Mouse (Mus musculus) embryonic facial prominence, embryonic 10.5 days (tissue): ENCODE data around the gene Clca4a. TPM values are rescaled to one million over a fixed set of nuclear protein-coding genes. Genes with fewer than 3 reads are reported as not detected.
"Not testable (repeated sequence)": the region's sequence is repeated elsewhere in the genome, so short reads cannot be mapped to it uniquely, and the experiment has no call there.

Experiments used
- DNase-seq: peaks from one replicate; pipeline ENCODE4 v3.0.0-alpha.2; 2017; ENCODE audit warnings: low spot score
- H3K27ac ChIP-seq: fragments of 300-500 bp; sonication (generic); replicated peaks from 2 replicates; pipeline ENCODE4 v1.5.1; 2016; ENCODE audit warnings: mild to moderate bottlenecking
- H3K27me3 ChIP-seq: fragments of 300-500 bp; sonication (generic); replicated peaks from 2 replicates; pipeline ENCODE4 v1.6.1; 2016; ENCODE audit warnings: low read depth, mild to moderate bottlenecking; ENCODE audit not compliant: poor library complexity, severe bottlenecking
- H3K36me3 ChIP-seq: fragments of 300-500 bp; sonication (generic); replicated peaks from 2 replicates; pipeline ENCODE4 v1.6.1; 2016; ENCODE audit warnings: mild to moderate bottlenecking, moderate library complexity
- H3K4me1 ChIP-seq: fragments of 300-500 bp; sonication (generic); 2 replicates; pipeline ENCODE4 v1.6.1; 2016
- H3K4me3 ChIP-seq: fragments of 300-500 bp; sonication (generic); 2 replicates; pipeline ENCODE4 v1.5.1; 2016; ENCODE audit warnings: mild to moderate bottlenecking, moderate library complexity
- H3K9me3 ChIP-seq: fragments of 300-500 bp; sonication (generic); 2 replicates; pipeline ENCODE4 v1.6.1; 2016; ENCODE audit warnings: mild to moderate bottlenecking
- WGBS: fragments of 180-500 bp; shearing (Covaris S2); methylation state at CpG from one replicate; pipeline ENCODE4 v1.1.7; 2016; 5-methylcytosine and 5-hydroxymethylcytosine counted together
- polyA plus RNA-seq: library from polyadenylated mRNA; unstranded; fragments of >200 nt; fragmentation: Nextera tagmentation; extraction: Ambion mirVana; gene quantifications from 2 replicates; pipeline ENCODE4 v1.2.1, GENCODE M21; 2016

Gene Clca4a
- polyA plus RNA-seq, 1 experiment from 2014 or later, result 0.05 TPM

GRCm38 (mm10) chr3:144950829-144951228, 24.0 kb downstream of the Clca4a start:
- H3K27me3 ChIP-seq, result no peaks in the 10 kb centered on the region
- no peaks in the 10 kb centered on the region for H3K36me3 ChIP-seq
- H3K9me3 ChIP-seq, result no peaks in the 10 kb centered on the region
- no peak for DNase-seq
- WGBS, result 66% methylated on average over 4 of the region's 4 CpGs
- no peak overlapping the region for H3K4me3 ChIP-seq
- no peak overlapping the region for H3K27ac ChIP-seq
- peaks cover 6% of the 10 kb centered on the region; the same call in 1 of the 2 replicates for H3K4me1 ChIP-seq

- not testable (repeated sequence) for H3K36me3 ChIP-seq, H3K9me3 ChIP-seq, H3K4me3 ChIP-seq, H3K27ac ChIP-seq, DNase-seq, H3K4me1 ChIP-seq, H3K27me3 ChIP-seq
- WGBS, result 19% methylated on average over 5 of the region's 5 CpGs
Observed at GRCm38 (mm10) chr3:144947376-144947775, 27.5 kb downstream of the Clca4a start.

- not testable (repeated sequence) for H3K27me3 ChIP-seq, H3K4me3 ChIP-seq, DNase-seq, H3K9me3 ChIP-seq, H3K27ac ChIP-seq, H3K36me3 ChIP-seq, H3K4me1 ChIP-seq
Observed at GRCm38 (mm10) chr3:144933625-144934024, 41.2 kb downstream of the Clca4a start.

- H3K4me1 ChIP-seq, result no peaks in the 10 kb centered on the region
- 98% methylated on average over 1 of the region's 1 CpGs for WGBS
- no peaks in the 10 kb centered on the region for H3K36me3 ChIP-seq
- H3K9me3 ChIP-seq, result no peaks in the 10 kb centered on the region
- no peak overlapping the region for H3K4me3 ChIP-seq
- no peak for DNase-seq
- H3K27ac ChIP-seq, result no peak overlapping the region
- H3K27me3 ChIP-seq, result no peaks in the 10 kb centered on the region
Observed at GRCm38 (mm10) chr3:144933011-144933491, 41.8 kb downstream of the Clca4a start.

- Histone ChIP-seq H3K36me3 (no peaks in the 10 kb centered on the region), H3K9me3 (no peaks in the 10 kb centered on the region), H3K4me1 (no peaks in the 10 kb centered on the region), H3K4me3 (no peak within 1 kb of the TSS), H3K27ac (no peak within 1 kb of the TSS), H3K27me3 (no peaks in the 10 kb centered on the region)
- DNase-seq, result no peak
Observed at GRCm38 (mm10) chr3:144932335-144932734, 42.5 kb downstream of the Clca4a start, which contains the start of gene Clca4b. Gene Clca4b, minus strand, starts transcription at chr3:144932529.

- H3K27me3 ChIP-seq, result no peaks in the 10 kb centered on the region
- H3K4me1 ChIP-seq, result no peaks in the 10 kb centered on the region
- DNase-seq, result no peak
- no peak overlapping the region for H3K27ac ChIP-seq
- WGBS, result 85% methylated on average over 2 of the region's 2 CpGs
- no peaks in the 10 kb centered on the region for H3K9me3 ChIP-seq
- H3K36me3 ChIP-seq, result no peaks in the 10 kb centered on the region
- no peak overlapping the region for H3K4me3 ChIP-seq
Observed at GRCm38 (mm10) chr3:144914014-144914413, 60.8 kb downstream of the Clca4a start.

Other genes starting within 250 kb of the Clca4a start
- gene Clca3a1, start 214.1 kb downstream of the Clca4a start, polyA plus RNA-seq, result not detected in 2 replicates
- gene Clca3a2, start 155.6 kb downstream of the Clca4a start, polyA plus RNA-seq, result not detected in 2 replicates
- not detected in 2 replicates for gene Clca3b, start 125.7 kb downstream of the Clca4a start, polyA plus RNA-seq
- gene Clca4b, start 42.5 kb downstream of the Clca4a start, polyA plus RNA-seq, result not detected in 2 replicates
- not detected in 2 replicates for gene Clca1, start 57.7 kb upstream of the Clca4a start, polyA plus RNA-seq
- 0.22 and 0.24 TPM in 2 replicates for gene Clca2, start 124.4 kb upstream of the Clca4a start, polyA plus RNA-seq
- gene Odf2l, start 143.5 kb upstream of the Clca4a start, polyA plus RNA-seq, result 19.5 and 19.9 TPM in 2 replicates